Mouse (Mus musculus): ENCODE measurements around the gene Rpp25l. TPM values are rescaled to one million over a fixed set of nuclear protein-coding genes. Genes with fewer than 3 reads are reported as not detected.

Rpp25l gene
- polyA plus RNA-seq, 1 experiment from 2014 or later: 68.7 TPM

GRCm38 (mm10) chr4:41741158-41741560 is 27.8 kb upstream of the Rpp25l start:
- Histone ChIP-seq H3K36me3 (ENCODE audit: control insufficient read depth, insufficient read depth, low read length) (peaks cover 9% of the 10 kb centered on the region; the same call in 1 of the 2 replicates), H3K4me2 (ENCODE audit: low read depth, low read length) (peak overlapping the region; percentile 92), H3K9ac (ENCODE audit: low read depth, low read length) (peak overlapping the region; percentile 78), H3K4me3 (ENCODE audit: low read depth, low read length) (peak overlapping the region; percentile 80), H3K4me1 (ENCODE audit: control insufficient read depth, insufficient read depth, low read length) (peaks cover 9% of the 10 kb centered on the region; the same call in 1 of the 2 replicates), H3K9me3 (ENCODE audit: control insufficient read depth, low read length) (0 out of 2 replicates have a peak, but pooled peaks cover 6% of the 10 kb centered on the region), H3K27me3 (replicated peaks; ENCODE audit: control insufficient read depth, insufficient read depth, low read length) (no peaks in the 10 kb centered on the region), H3K27ac (replicated peaks; ENCODE audit: low read depth, low read length) (peak overlapping the region; percentile 84)
- DNase-seq (ENCODE audit: low spot score) (peak; percentile 97), ATAC-seq (ENCODE audit: low read depth) (peak; percentile 98)
- WGBS: under 1% methylated on average over 26 of the region's 27 CpGs

- Histone ChIP-seq H3K4me1 (ENCODE audit: control insufficient read depth, insufficient read depth, low read length) (peaks cover 9% of the 10 kb centered on the region; the same call in 1 of the 2 replicates), H3K4me2 (ENCODE audit: low read depth, low read length) (peak overlapping the region; percentile 92), H3K9me3 (ENCODE audit: control insufficient read depth, low read length) (0 out of 2 replicates have a peak, but pooled peaks cover 1% of the 10 kb centered on the region), H3K4me3 (ENCODE audit: low read depth, low read length) (peak overlapping the region; percentile 80), H3K27me3 (replicated peaks; ENCODE audit: control insufficient read depth, insufficient read depth, low read length) (no peaks in the 10 kb centered on the region), H3K36me3 (ENCODE audit: control insufficient read depth, insufficient read depth, low read length) (peaks cover 9% of the 10 kb centered on the region; the same call in 1 of the 2 replicates), H3K9ac (ENCODE audit: low read depth, low read length) (peak overlapping the region; percentile 78), H3K27ac (replicated peaks; ENCODE audit: low read depth, low read length) (peak overlapping the region; percentile 84)
- DNase-seq (ENCODE audit: low spot score) (peak; percentile 50), ATAC-seq (ENCODE audit: low read depth) (peak; percentile 81)
- 1% methylated on average over 38 of the region's 48 CpGs for WGBS
These were observed 27.2 kb upstream of the Rpp25l start for GRCm38 (mm10) chr4:41740380-41741157.

- H3K9ac ChIP-seq (ENCODE audit: low read depth, low read length): no peak overlapping the region
- DNase-seq (ENCODE audit: low spot score) (no peak), ATAC-seq (ENCODE audit: low read depth) (no peak)
- 0 out of 2 replicates have a peak, but pooled peaks cover 5% of the 10 kb centered on the region for H3K9me3 ChIP-seq (ENCODE audit: control insufficient read depth, low read length)
- peak overlapping the region; percentile 80; the same call in 1 of the 2 replicates for H3K4me3 ChIP-seq (ENCODE audit: low read depth, low read length)
- H3K27me3 ChIP-seq (replicated peaks; ENCODE audit: control insufficient read depth, insufficient read depth, low read length): no peaks in the 10 kb centered on the region
- 94% methylated on average over 13 of the region's 13 CpGs for WGBS
- H3K4me1 ChIP-seq (ENCODE audit: control insufficient read depth, insufficient read depth, low read length): peaks cover 9% of the 10 kb centered on the region; the same call in 1 of the 2 replicates
- H3K4me2 ChIP-seq (ENCODE audit: low read depth, low read length): peak overlapping the region; percentile 92; the same call in 1 of the 2 replicates
- H3K27ac ChIP-seq (replicated peaks; ENCODE audit: low read depth, low read length): no peak overlapping the region
- peaks cover 9% of the 10 kb centered on the region; the same call in 1 of the 2 replicates for H3K36me3 ChIP-seq (ENCODE audit: control insufficient read depth, insufficient read depth, low read length)
These were observed 25.9 kb upstream of the Rpp25l start for GRCm38 (mm10) chr4:41739260-41739659.

- Histone ChIP-seq H3K36me3 (ENCODE audit: control insufficient read depth, insufficient read depth, low read length) (peaks cover 9% of the 10 kb centered on the region; the same call in 1 of the 2 replicates), H3K9ac (ENCODE audit: low read depth, low read length) (no peak overlapping the region), H3K27ac (replicated peaks; ENCODE audit: low read depth, low read length) (no peak overlapping the region), H3K4me1 (ENCODE audit: control insufficient read depth, insufficient read depth, low read length) (peaks cover 9% of the 10 kb centered on the region; the same call in 1 of the 2 replicates), H3K4me3 (ENCODE audit: low read depth, low read length) (no peak overlapping the region), H3K9me3 (ENCODE audit: control insufficient read depth, low read length) (0 out of 2 replicates have a peak, but pooled peaks cover 5% of the 10 kb centered on the region), H3K27me3 (replicated peaks; ENCODE audit: control insufficient read depth, insufficient read depth, low read length) (peaks cover 6% of the 10 kb centered on the region), H3K4me2 (ENCODE audit: low read depth, low read length) (no peak overlapping the region)
- no peak for DNase-seq (ENCODE audit: low spot score)
- ATAC-seq (ENCODE audit: low read depth): no peak
- WGBS: 67% methylated on average over 1 of the region's 1 CpGs
These were observed 24.9 kb upstream of the Rpp25l start for GRCm38 (mm10) chr4:41738256-41738603.

GRCm38 (mm10) chr4:41737602-41738255 is 24.4 kb upstream of the Rpp25l start:
- H3K4me1 ChIP-seq (ENCODE audit: control insufficient read depth, insufficient read depth, low read length): peaks cover 9% of the 10 kb centered on the region; the same call in 1 of the 2 replicates
- DNase-seq (ENCODE audit: low spot score) (peak; percentile 82), ATAC-seq (ENCODE audit: low read depth) (peak; percentile 54; the same call in 1 of the 2 replicates)
- H3K36me3 ChIP-seq (ENCODE audit: control insufficient read depth, insufficient read depth, low read length): peaks cover 9% of the 10 kb centered on the region; the same call in 1 of the 2 replicates
- no peak overlapping the region for H3K27ac ChIP-seq (replicated peaks; ENCODE audit: low read depth, low read length)
- no peak overlapping the region for H3K4me2 ChIP-seq (ENCODE audit: low read depth, low read length)
- WGBS: 39% methylated on average over 8 of the region's 8 CpGs
- H3K4me3 ChIP-seq (ENCODE audit: low read depth, low read length): no peak overlapping the region
- peaks cover 11% of the 10 kb centered on the region for H3K27me3 ChIP-seq (replicated peaks; ENCODE audit: control insufficient read depth, insufficient read depth, low read length)
- 0 out of 2 replicates have a peak, but pooled peaks cover 5% of the 10 kb centered on the region for H3K9me3 ChIP-seq (ENCODE audit: control insufficient read depth, low read length)
- H3K9ac ChIP-seq (ENCODE audit: low read depth, low read length): no peak overlapping the region

- no peak for DNase-seq (ENCODE audit: low spot score)
- Histone ChIP-seq H3K27ac (replicated peaks; ENCODE audit: low read depth, low read length) (no peak within 1 kb of the TSS), H3K4me3 (ENCODE audit: low read depth, low read length) (peak within 1 kb of the TSS; percentile 36), H3K9me3 (ENCODE audit: control insufficient read depth, low read length) (0 out of 2 replicates have a peak, but pooled peaks cover 5% of the 10 kb centered on the region), H3K9ac (ENCODE audit: low read depth, low read length) (peak within 1 kb of the TSS; percentile 45), H3K27me3 (replicated peaks; ENCODE audit: control insufficient read depth, insufficient read depth, low read length) (peaks cover 70% of the 10 kb centered on the region), H3K36me3 (ENCODE audit: control insufficient read depth, insufficient read depth, low read length) (no peaks in the 10 kb centered on the region), H3K4me1 (ENCODE audit: control insufficient read depth, insufficient read depth, low read length) (peaks cover 3% of the 10 kb centered on the region; the same call in 1 of the 2 replicates), H3K4me2 (ENCODE audit: low read depth, low read length) (peak within 1 kb of the TSS; percentile 63)
- 5% methylated on average over 33 of the region's 50 CpGs for WGBS
- ATAC-seq (ENCODE audit: low read depth): peak; percentile 28; the same call in 1 of the 2 replicates
These were observed 17.9 kb upstream of the Rpp25l start, which contains the start of gene Arid3c for GRCm38 (mm10) chr4:41731052-41731765. Gene Arid3c, minus strand, starts transcription at chr4:41731142.

GRCm38 (mm10) chr4:41726826-41727621 is 13.7 kb upstream of the Rpp25l start:
- no peaks in the 10 kb centered on the region for H3K9me3 ChIP-seq (ENCODE audit: control insufficient read depth, low read length)
- H3K4me1 ChIP-seq (ENCODE audit: control insufficient read depth, insufficient read depth, low read length): peaks cover 10% of the 10 kb centered on the region
- DNase-seq (ENCODE audit: low spot score) (no peak), ATAC-seq (ENCODE audit: low read depth) (no peak)
- no peaks in the 10 kb centered on the region for H3K36me3 ChIP-seq (ENCODE audit: control insufficient read depth, insufficient read depth, low read length)
- no peak overlapping the region for H3K4me3 ChIP-seq (ENCODE audit: low read depth, low read length)
- no peak overlapping the region for H3K4me2 ChIP-seq (ENCODE audit: low read depth, low read length)
- H3K27me3 ChIP-seq (replicated peaks; ENCODE audit: control insufficient read depth, insufficient read depth, low read length): peaks cover 79% of the 10 kb centered on the region
- 19% methylated on average over 20 of the region's 20 CpGs for WGBS
- no peak overlapping the region for H3K9ac ChIP-seq (ENCODE audit: low read depth, low read length)
- H3K27ac ChIP-seq (replicated peaks; ENCODE audit: low read depth, low read length): no peak overlapping the region

All from embryonic facial prominence, embryonic 14.5 days (tissue).